Comparison of ENCODE assay signal across 8 mouse cellular contexts in the genomic region with DNA sequence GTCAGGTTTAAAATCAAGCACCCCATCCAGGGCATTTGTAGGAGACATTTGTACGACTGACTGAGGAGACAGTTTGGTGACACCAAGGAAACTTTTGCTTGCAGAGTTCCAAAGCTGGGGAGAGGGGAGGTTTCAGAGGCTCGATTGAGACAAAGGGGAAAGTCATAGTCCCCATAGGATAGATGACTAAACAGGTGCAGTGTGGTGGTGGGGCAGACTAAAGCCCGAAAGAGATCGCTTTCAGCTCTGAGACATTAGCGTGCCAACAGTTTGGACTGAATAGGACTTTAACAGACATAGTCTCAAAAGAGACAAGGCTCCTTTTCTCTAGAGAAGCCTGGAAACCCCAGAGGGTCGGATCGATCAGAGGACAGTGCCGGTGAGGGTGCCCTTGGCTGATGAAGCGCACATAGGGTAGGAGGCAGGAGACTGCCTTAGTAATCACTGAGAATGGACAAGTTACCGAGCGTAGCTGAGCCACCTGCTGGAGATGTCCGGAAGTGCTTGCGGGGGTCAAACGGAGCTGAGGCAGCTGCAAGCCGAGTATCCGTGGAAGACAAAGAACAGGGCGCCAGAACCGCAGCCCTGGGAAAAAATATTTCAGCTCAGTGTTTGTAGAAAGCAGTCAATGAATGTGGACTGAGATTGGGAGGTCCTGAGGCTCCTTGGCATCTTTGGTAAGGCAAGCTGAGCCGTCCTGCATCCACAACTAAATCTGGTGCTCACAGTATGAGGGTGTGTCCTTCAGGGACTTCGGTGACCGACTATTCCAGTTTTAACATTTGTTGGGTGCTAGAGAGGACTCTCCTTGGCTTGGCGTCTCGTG.
A peak's percentile ranks its signal among the peaks of the same experiment; 100 is the strongest.
DNase-seq lines count a peak whose midpoint lies in the region; ATAC-seq and TF ChIP-seq lines count a peak whose summit lies in the region.

No protein-coding gene starts in this region.

- intact Hi-C loops in heart, adult 2 months (cut with DNase I): no loop called here

- no peaks in the 10 kb centered on the region for H3K4me1 ChIP-seq in heart, adult 2 months (ENCODE audit: control insufficient read depth, insufficient read depth, low read length)
- peaks cover 4% of the 10 kb centered on the region; the same call in 1 of the 2 replicates for H3K4me1 ChIP-seq in kidney, embryonic 15.5 days
- peaks cover 9% of the 10 kb centered on the region for H3K4me1 ChIP-seq in liver, adult 2 months (ENCODE audit: control insufficient read depth, insufficient read depth, low read length)
- no peaks in the 10 kb centered on the region for H3K4me1 ChIP-seq in stomach, postnatal 0 days (replicated peaks; ENCODE audit: control insufficient read depth, insufficient read depth)

- no peak for TF ChIP-seq EP300 in heart, adult 2 months (IDR thresholded peaks at IDR 0.05; ENCODE audit: insufficient read depth, low read depth, low read length)
- TF ChIP-seq EP300 in stomach, postnatal 0 days (optimal IDR thresholded peaks at IDR 0.05): no peak

- H3K27ac ChIP-seq in heart, adult 2 months: no peak overlapping the region
- no peak overlapping the region for H3K27ac ChIP-seq in kidney, embryonic 15.5 days
- no peak overlapping the region for H3K27ac ChIP-seq in liver, adult 2 months (replicated peaks; ENCODE audit: insufficient read depth, low read depth, low read length)
- no peak overlapping the region for H3K27ac ChIP-seq in stomach, postnatal 0 days (replicated peaks)

- peak overlapping the region; percentile 64 for H3K4me2 ChIP-seq in kidney, embryonic 15.5 days
- peak overlapping the region; percentile 73 for H3K4me2 ChIP-seq in myocyte (ENCODE audit: low read depth)
- H3K4me2 ChIP-seq in stomach, postnatal 0 days (replicated peaks; ENCODE audit: low read depth): peak overlapping the region; percentile 55

- peak; percentile 90 for DNase-seq in heart, adult 11 months
- no peak for DNase-seq in heart, adult 9 months (ENCODE audit: low spot score in 2 of 2)
- peak; percentile 40 to 71 for DNase-seq in heart, adult 2 months
- DNase-seq in liver, adult 2 months (ENCODE audit: extremely low read depth, low read depth, low spot score): peak; percentile 40
- peak; percentile 85 for DNase-seq in stomach, postnatal 0 days (ENCODE audit: low spot score)

- no peak for TF ChIP-seq POLR2A in heart, adult 2 months (IDR thresholded peaks at IDR 0.05; ENCODE audit: insufficient read depth, low read depth, low read length)
- no peak for TF ChIP-seq POLR2A in liver, adult 2 months (IDR thresholded peaks at IDR 0.05; ENCODE audit: extremely low read depth, insufficient read depth, low read length)
- TF ChIP-seq POLR2A in myocyte (IDR thresholded peaks at IDR 0.05; ENCODE audit: insufficient read length, low read depth): no peak

- H3K9ac ChIP-seq in heart, adult 2 months (ENCODE audit: low read depth, low read length): peak overlapping the region; percentile 20; the same call in 1 of the 2 replicates
- no peak overlapping the region; the same call in 1 of the 2 replicates for H3K9ac ChIP-seq in kidney, embryonic 15.5 days
- H3K9ac ChIP-seq in liver, adult 2 months (ENCODE audit: low read depth, low read length): no peak overlapping the region
- peak overlapping the region; percentile 53 for H3K9ac ChIP-seq in stomach, postnatal 0 days (ENCODE audit: low read length)

- 24% methylated on average over 23 of the region's 23 CpGs for WGBS in heart, adult 2 months
- 28% methylated on average over 23 of the region's 23 CpGs for WGBS in kidney, embryonic 15.5 days
- WGBS in liver, adult 2 months: 20% methylated on average over 23 of the region's 23 CpGs
- 22% methylated on average over 23 of the region's 23 CpGs for WGBS in stomach, postnatal 0 days

- ATAC-seq in common myeloid progenitor, adult 5-6 weeks (replicated peaks; ENCODE audit: low read depth, poor library complexity, severe bottlenecking): peak; percentile 83
- ATAC-seq in kidney, embryonic 15.5 days (replicated peaks; ENCODE audit: low FRiP score): peak; percentile 80
- ATAC-seq in stomach, postnatal 0 days (ENCODE audit: low FRiP score, low TSS enrichment): peak; percentile 73; the same call in 1 of the 2 replicates

- H3ac ChIP-seq in myocyte (ENCODE audit: control insufficient read depth, insufficient read length): no peak overlapping the region

- no peaks in the 10 kb centered on the region for H3K79me2 ChIP-seq in heart, adult 2 months (replicated peaks; ENCODE audit: control insufficient read depth, insufficient read depth, low read length)
- no peaks in the 10 kb centered on the region for H3K79me2 ChIP-seq in liver, adult 2 months (ENCODE audit: control insufficient read depth, insufficient read depth, low read length)
- H3K79me2 ChIP-seq in myocyte (ENCODE audit: control insufficient read depth, insufficient read depth): no peaks in the 10 kb centered on the region

- no peaks in the 10 kb centered on the region for H3K36me3 ChIP-seq in heart, adult 2 months (ENCODE audit: control insufficient read depth, insufficient read depth, low read length)
- H3K36me3 ChIP-seq in kidney, embryonic 15.5 days: no peaks in the 10 kb centered on the region
- H3K36me3 ChIP-seq in liver, adult 2 months (ENCODE audit: control insufficient read depth, insufficient read depth, low read length): no peaks in the 10 kb centered on the region
- H3K36me3 ChIP-seq in myocyte (ENCODE audit: control insufficient read depth, insufficient read depth): no peaks in the 10 kb centered on the region
- H3K36me3 ChIP-seq in stomach, postnatal 0 days (ENCODE audit: control insufficient read depth, insufficient read depth, low read length): no peaks in the 10 kb centered on the region

- H3K4me3 ChIP-seq in heart, adult 2 months: peak overlapping the region; percentile 19; the same call in 1 of the 2 replicates
- peak overlapping the region; percentile 35 for H3K4me3 ChIP-seq in kidney, embryonic 15.5 days (replicated peaks)
- no peak overlapping the region for H3K4me3 ChIP-seq in liver, adult 2 months (ENCODE audit: insufficient read depth, low read depth, low read length)
- H3K4me3 ChIP-seq in myocyte: no peak overlapping the region
- H3K4me3 ChIP-seq in stomach, postnatal 0 days (ENCODE audit: low read depth, low read length): peak overlapping the region; percentile 20; the same call in 1 of the 2 replicates

- H3K9me3 ChIP-seq in kidney, embryonic 15.5 days (replicated peaks): no peaks in the 10 kb centered on the region
- H3K9me3 ChIP-seq in stomach, postnatal 0 days (ENCODE audit: control insufficient read depth, low read length): no peaks in the 10 kb centered on the region

- peak; percentile 88 for TF ChIP-seq CTCF in heart, adult 2 months (IDR thresholded peaks at IDR 0.05)
- peak; percentile 88 for TF ChIP-seq CTCF in liver, adult 2 months (IDR thresholded peaks at IDR 0.05; ENCODE audit: low read depth, low read length)
- TF ChIP-seq CTCF in stomach, postnatal 0 days (IDR thresholded peaks at IDR 0.05; ENCODE audit: low read depth): peak; percentile 86

- H3K27me3 ChIP-seq in heart, adult 2 months (ENCODE audit: control insufficient read depth, insufficient read depth, low read length): no peaks in the 10 kb centered on the region
- H3K27me3 ChIP-seq in kidney, embryonic 15.5 days: no peaks in the 10 kb centered on the region
- H3K27me3 ChIP-seq in liver, adult 2 months (ENCODE audit: control insufficient read depth, insufficient read depth, low read length): no peaks in the 10 kb centered on the region
- H3K27me3 ChIP-seq in myocyte (ENCODE audit: control insufficient read depth, insufficient read depth, insufficient read length): no peaks in the 10 kb centered on the region
- no peaks in the 10 kb centered on the region for H3K27me3 ChIP-seq in stomach, postnatal 0 days (ENCODE audit: control insufficient read depth, insufficient read depth, low read length)

TF ChIP-seq in myocyte, 11 proteins besides CTCF, POLR2A, EP300 and RAD21:
- no peak for TF ChIP-seq TCF3 (IDR thresholded peaks at IDR 0.05; ENCODE audit: insufficient read length, low read depth)
- TF ChIP-seq MYOD1 (IDR thresholded peaks at IDR 0.05; ENCODE audit: control insufficient read depth in 1 of 3, insufficient read length in 2 of 3, low read depth in 2 of 3): peak in 2 of 3 experiments; percentile 34 to 45
- peak in 1 of 3 experiments; percentile 18 for TF ChIP-seq MYOG (IDR thresholded peaks at IDR 0.05; ENCODE audit: control insufficient read depth in 1 of 3, insufficient read depth in 1 of 3, insufficient read length in 2 of 3, low read depth in 2 of 3)
- TF ChIP-seq CEBPB (IDR thresholded peaks at IDR 0.05; ENCODE audit: insufficient read depth, poor library complexity, severe bottlenecking): no peak

Comparison
In these comparisons a context has a peak if more than half of its experiments do, and no peak if none do; other contexts are left out.
1. DNase-seq: peak in heart, adult 11 months (single experiment), heart, adult 2 months (2 of 2), liver, adult 2 months (single experiment) and stomach, postnatal 0 days (single experiment); none in heart, adult 9 months (0 of 2).
2. H3K4me3 ChIP-seq: peak in heart, adult 2 months (single experiment), kidney, embryonic 15.5 days (single experiment) and stomach, postnatal 0 days (single experiment); none in liver, adult 2 months (single experiment) and myocyte (single experiment).
3. H3K9ac ChIP-seq: peak in heart, adult 2 months (single experiment) and stomach, postnatal 0 days (single experiment); none in kidney, embryonic 15.5 days (single experiment) and liver, adult 2 months (single experiment).
4. Peak in every context shown above with its lines, with median percentiles within 50 percentile points of each other: ATAC-seq, CTCF ChIP-seq and H3K4me2 ChIP-seq.